Mouse (Mus musculus) heart, adult 18-20 months (tissue): ENCODE measurements around the gene Cdk13. TPM values are rescaled to one million over a fixed set of nuclear protein-coding genes. Genes with fewer than 3 reads are reported as not detected.
A peak's percentile ranks its signal among the peaks of the same experiment; 100 is the strongest.

ENCODE experiments used
- DNase-seq, 2 experiments: peaks; one replicate each; pipeline ENCODE4 v3.0.0; 2021 to 2022; ENCODE audit warnings: mixed read lengths in 1 of 2
- total RNA-seq, 2 experiments: library from RNA; stranded (reverse); gene quantifications; 2 replicates each; pipeline ENCODE4 v1.2.3; 2021

The Cdk13 gene
- total RNA-seq, 2 experiments from 2014 or later, result 24.7 to 27.3 TPM

GRCm38 (mm10) chr13:17762405-17762804 lies 42.5 kb downstream of the Cdk13 start:
- no peak for DNase-seq

GRCm38 (mm10) chr13:17754997-17755396 lies 49.9 kb downstream of the Cdk13 start:
- no peak for DNase-seq

DNA sequence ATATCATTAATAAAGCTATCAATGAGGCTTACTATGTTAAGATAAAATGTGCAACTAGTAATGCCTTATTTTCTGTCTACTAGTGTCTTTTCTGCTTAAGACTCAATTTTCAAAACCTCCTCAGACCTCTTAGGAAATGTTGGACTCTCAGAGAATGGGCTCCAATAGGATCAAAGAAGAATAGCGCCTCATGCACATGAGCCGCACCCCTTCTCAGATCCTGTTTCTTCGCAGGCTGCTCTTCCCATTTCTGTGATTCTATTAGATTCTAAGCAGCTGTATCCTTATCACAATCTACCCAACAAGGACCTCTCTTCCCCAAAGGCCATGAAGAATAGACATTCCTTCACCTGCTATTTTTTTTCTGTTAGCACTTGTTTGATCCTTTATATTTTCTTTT lies 76.1 kb downstream of the Cdk13 start:
- no peak for DNase-seq

DNA sequence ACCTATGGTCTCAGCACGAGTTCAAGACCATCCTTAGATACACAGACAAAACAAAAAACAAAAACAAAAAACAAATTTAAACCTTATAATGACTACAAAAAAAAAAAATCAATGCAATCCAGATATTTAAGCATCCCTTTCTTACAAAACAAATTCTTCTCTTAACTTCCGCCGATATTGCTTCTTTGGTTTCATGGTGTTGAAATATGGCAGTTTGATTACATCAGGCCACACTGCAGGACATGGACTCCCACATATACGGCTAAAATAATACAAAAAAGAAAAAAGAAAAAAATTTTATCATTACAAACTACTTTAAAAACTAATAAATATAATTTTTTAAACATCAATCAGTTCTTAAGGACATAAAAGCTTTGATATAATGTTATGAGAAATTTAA lies 77.0 kb downstream of the Cdk13 start:
- DNase-seq, result no peak

DNA sequence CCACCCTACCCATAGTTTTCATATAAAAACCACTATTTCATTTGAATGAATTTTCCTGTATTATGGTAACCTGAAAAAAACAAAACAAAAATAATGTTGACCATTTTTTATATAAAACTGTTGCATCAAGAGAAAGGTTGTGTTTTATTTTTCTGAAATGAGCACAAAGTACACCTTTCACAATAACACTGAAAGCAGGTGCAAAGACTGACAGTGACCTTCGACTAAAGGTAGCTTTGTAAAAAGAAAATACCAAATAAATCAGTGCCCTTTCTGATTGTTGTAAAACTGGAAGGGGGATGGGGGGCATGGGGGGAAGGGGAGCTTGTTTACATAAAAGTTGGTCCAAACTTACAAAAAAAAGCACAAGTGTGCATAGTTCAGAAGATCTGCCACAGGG lies 87.5 kb downstream of the Cdk13 start:
- no peak for DNase-seq

DNA sequence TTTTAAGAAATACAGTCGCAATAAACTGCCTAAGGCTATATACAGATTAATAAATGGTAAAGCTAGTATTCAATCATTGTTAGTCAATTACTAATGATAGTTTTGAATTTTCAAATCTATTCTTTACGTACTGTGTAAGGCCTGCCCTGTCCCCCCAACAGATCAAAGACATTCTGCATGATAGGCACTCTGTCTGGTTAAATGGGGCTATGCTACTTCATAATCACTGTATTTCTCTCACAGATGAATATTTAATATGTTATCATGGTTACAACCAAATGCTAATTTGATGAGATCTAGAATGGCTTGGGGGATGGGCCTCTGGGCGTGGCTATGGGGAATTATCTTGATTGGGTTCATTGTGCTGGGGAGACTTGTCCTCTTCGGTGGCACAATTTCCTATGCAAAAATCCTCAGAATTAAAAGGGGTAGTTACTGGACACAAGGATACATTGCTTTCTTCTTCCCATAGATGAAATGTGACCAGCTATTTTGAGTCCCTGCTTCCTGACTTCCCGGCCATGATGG lies 96.0 kb downstream of the Cdk13 start:
- no peak for DNase-seq

- DNase-seq, result no peak
Measured at GRCm38 (mm10) chr13:17705188-17705826, 99.6 kb downstream of the Cdk13 start.

GRCm38 (mm10) chr13:17702311-17702710 lies 102.6 kb downstream of the Cdk13 start:
- DNase-seq, result no peak

GRCm38 (mm10) chr13:17701322-17701721 lies 103.6 kb downstream of the Cdk13 start:
- no peak for DNase-seq

GRCm38 (mm10) chr13:17700090-17700715 lies 104.7 kb downstream of the Cdk13 start:
- DNase-seq, result no peak

DNA sequence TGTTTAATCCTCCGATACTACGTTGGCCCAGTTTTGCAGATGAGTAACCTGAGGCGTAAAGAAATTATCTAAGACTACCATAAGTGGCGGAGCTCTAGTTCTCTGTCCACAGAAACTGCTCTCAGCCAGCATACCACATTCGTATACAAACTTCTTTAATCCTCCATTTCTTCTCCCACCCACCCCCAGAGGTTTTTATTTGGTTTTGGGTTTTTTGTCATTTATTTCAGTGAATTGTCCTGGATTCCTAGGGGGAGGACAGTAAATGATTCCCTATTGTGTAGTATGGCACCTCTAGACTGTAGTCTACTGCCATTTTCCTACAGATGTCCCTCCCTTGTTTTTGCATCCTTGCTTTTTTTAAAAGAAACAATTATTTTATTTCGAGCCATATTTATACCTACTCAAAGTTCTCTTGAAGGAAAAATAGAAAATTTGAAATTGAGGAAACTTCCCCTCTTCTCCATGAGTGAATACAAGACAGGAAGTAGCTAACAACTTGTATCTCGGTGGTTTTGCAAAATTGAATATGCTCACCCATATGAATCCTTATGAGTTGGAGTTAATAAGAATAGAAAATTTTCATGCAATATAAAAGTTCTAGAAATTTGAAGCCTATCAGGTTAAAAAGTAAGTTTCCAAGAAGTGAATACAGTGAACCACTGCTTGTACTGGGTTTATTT lies 108.9 kb downstream of the Cdk13 start:
- DNase-seq, result no peak

GRCm38 (mm10) chr13:17694911-17695699 lies 109.8 kb downstream of the Cdk13 start, which contains the start of the genes Mplkip and Sugct:
Gene Mplkip, plus strand, starts transcription at chr13:17695192.
Gene Sugct, minus strand, starts transcription at chr13:17695553.
- peak; percentile 100 for DNase-seq

DNA sequence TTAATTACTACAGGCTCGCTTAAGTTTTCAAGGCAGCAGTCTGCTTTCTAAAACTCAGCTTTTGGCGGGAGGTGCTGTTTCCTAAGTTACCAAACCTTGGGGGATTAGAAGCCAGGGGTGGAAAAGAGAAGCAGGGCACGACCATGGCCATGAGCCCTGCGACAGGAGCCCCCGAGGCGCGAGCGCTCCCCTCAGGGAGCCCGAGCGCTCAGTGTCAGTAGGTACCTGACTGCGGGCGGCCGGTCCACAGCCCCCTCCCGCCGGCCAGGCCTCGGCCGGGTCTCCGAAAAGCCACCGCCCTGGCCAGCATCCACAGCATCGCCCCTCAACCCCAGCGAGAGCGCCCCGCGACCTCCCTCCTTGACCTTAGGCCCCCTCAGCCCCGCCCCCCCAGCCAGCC lies 110.5 kb downstream of the Cdk13 start:
- DNase-seq, result no peak

GRCm38 (mm10) chr13:17693816-17694215 lies 111.1 kb downstream of the Cdk13 start:
- peak in 1 of 2 experiments; percentile 13 for DNase-seq

GRCm38 (mm10) chr13:17691436-17691835 lies 113.5 kb downstream of the Cdk13 start:
- DNase-seq, result no peak

- DNase-seq, result no peak
Measured at GRCm38 (mm10) chr13:17690686-17691085, 114.2 kb downstream of the Cdk13 start.

DNA sequence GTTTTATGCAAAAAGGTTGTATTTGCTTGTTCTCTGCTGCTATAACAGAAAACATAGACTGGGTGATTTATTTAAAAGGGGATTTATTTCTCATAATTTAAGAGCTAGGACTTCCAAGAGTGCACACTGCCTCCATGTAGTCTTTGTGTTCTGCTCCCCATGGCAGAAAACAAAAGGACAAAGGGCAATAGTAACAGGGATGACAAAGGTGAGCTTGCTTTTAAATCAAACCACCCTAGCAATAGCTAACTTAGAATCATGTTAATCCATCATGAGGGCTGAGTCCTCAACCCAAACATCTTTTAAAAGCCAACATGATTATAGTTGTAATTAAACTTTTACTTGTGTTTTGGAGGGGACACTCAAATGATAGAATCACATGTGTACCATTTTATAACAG lies 115.4 kb downstream of the Cdk13 start:
- DNase-seq, result no peak

DNA sequence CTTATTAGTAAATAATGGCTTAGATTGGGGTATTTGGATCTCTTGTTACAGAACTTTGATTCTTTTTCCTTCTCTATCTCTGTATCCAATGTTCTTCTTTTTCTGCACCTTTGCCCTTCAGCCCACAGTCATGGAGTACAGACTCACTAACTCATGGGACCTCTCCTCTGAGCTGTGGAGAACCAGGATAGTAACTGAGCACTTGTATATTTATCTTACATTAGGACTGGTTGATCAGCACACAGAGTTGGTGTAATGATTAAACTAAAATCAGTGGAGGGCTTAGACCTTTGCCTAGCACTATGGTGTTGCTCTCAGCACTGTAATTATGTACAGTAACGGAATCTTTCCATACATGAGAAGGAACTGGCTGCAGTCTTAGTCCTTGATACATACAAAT lies 133.8 kb downstream of the Cdk13 start:
- DNase-seq, result no peak

GRCm38 (mm10) chr13:17667380-17667779 lies 137.5 kb downstream of the Cdk13 start:
- DNase-seq, result no peak
